Mouse (Mus musculus) naive thymus-derived CD4-positive, alpha-beta T cell, adult 2 months (primary cell): ENCODE data around the gene Clnk.
A peak's percentile ranks its signal among the peaks of the same experiment; 100 is the strongest.

Experiments
- DNase-seq: peaks from one replicate; pipeline ENCODE4 v3.0.0-alpha.2; 2011; ENCODE audit warnings: low read depth

The Clnk gene

GRCm38 (mm10) chr5:38857591-38857990 lies 19.0 kb downstream of the Clnk start:
- no peak for DNase-seq

GRCm38 (mm10) chr5:38850171-38850570 lies 26.4 kb downstream of the Clnk start:
- no peak for DNase-seq

- no peak for DNase-seq
Measured at GRCm38 (mm10) chr5:38845529-38845928, 31.1 kb downstream of the Clnk start.

- no peak for DNase-seq
Measured at GRCm38 (mm10) chr5:38844312-38844711, 32.3 kb downstream of the Clnk start.

- no peak for DNase-seq
Measured at GRCm38 (mm10) chr5:38839981-38840380, 36.6 kb downstream of the Clnk start.

GRCm38 (mm10) chr5:38827310-38827709 lies 49.3 kb downstream of the Clnk start:
- DNase-seq, result no peak

GRCm38 (mm10) chr5:38826586-38826985 lies 50.0 kb downstream of the Clnk start:
- DNase-seq, result no peak

- DNase-seq, result no peak
Measured at GRCm38 (mm10) chr5:38824132-38824965, 52.3 kb downstream of the Clnk start.

- no peak for DNase-seq
Measured at GRCm38 (mm10) chr5:38813391-38814109, 63.1 kb downstream of the Clnk start.

- DNase-seq, result no peak
Measured at GRCm38 (mm10) chr5:38812916-38813315, 63.7 kb downstream of the Clnk start.

- no peak for DNase-seq
Measured at GRCm38 (mm10) chr5:38812386-38812785, 64.2 kb downstream of the Clnk start.

GRCm38 (mm10) chr5:38798910-38799309 lies 77.7 kb downstream of the Clnk start:
- DNase-seq, result no peak

- DNase-seq, result no peak
Measured at GRCm38 (mm10) chr5:38795139-38795538, 81.5 kb downstream of the Clnk start.

- DNase-seq, result no peak
Measured at GRCm38 (mm10) chr5:38791116-38791515, 85.5 kb downstream of the Clnk start.

GRCm38 (mm10) chr5:38788820-38789219 lies 87.8 kb downstream of the Clnk start:
- DNase-seq, result no peak

- no peak for DNase-seq
Measured at GRCm38 (mm10) chr5:38787851-38788520, 88.6 kb downstream of the Clnk start.

- no peak for DNase-seq
Measured at GRCm38 (mm10) chr5:38786126-38786525, 90.5 kb downstream of the Clnk start.

- DNase-seq, result no peak
Measured at GRCm38 (mm10) chr5:38785686-38786085, 90.9 kb downstream of the Clnk start.

GRCm38 (mm10) chr5:38781813-38782212 lies 94.8 kb downstream of the Clnk start:
- peak; percentile 54 for DNase-seq

- no peak for DNase-seq
Measured at GRCm38 (mm10) chr5:38780631-38781030, 96.0 kb downstream of the Clnk start.

- DNase-seq, result no peak
Measured at GRCm38 (mm10) chr5:38780045-38780444, 96.6 kb downstream of the Clnk start.

- no peak for DNase-seq
Measured at GRCm38 (mm10) chr5:38775500-38775899, 101.1 kb downstream of the Clnk start.

GRCm38 (mm10) chr5:38754950-38755349 lies 121.7 kb downstream of the Clnk start:
- peak; percentile 23 for DNase-seq
